Mouse (Mus musculus): ENCODE results near the gene Ank3. TPM values are rescaled to one million over a fixed set of nuclear protein-coding genes. Genes with fewer than 3 reads are reported as not detected.

The Ank3 gene
- total and polyA plus RNA-seq, 2 experiments from 2014 or later = 23.4 to 64.7 TPM

- H3K9ac ChIP-seq (replicated peaks; ENCODE audit: low read depth, low read length) = no peak overlapping the region
- no peak for DNase-seq (ENCODE audit: low spot score)
- no peak overlapping the region for H3K27ac ChIP-seq (ENCODE audit: low read depth)
- H3K9me3 ChIP-seq (replicated peaks; ENCODE audit: control insufficient read depth, low read length) = no peaks in the 10 kb centered on the region
- no peaks in the 10 kb centered on the region for H3K36me3 ChIP-seq (replicated peaks; ENCODE audit: control insufficient read depth, insufficient read depth, low read length)
- 70% methylated on average over 11 of the region's 11 CpGs for WGBS
- H3K4me1 ChIP-seq (ENCODE audit: control insufficient read depth, insufficient read depth) = peaks cover 16% of the 10 kb centered on the region
- TF ChIP-seq CTCF (IDR thresholded peaks at IDR 0.05; ENCODE audit: low read depth) (no peak), EP300 (IDR thresholded peaks at IDR 0.05; ENCODE audit: low read depth) (no peak)
- H3K4me3 ChIP-seq (ENCODE audit: low read depth, low read length) = no peak overlapping the region
- H3K4me2 ChIP-seq (ENCODE audit: low read depth, low read length) = no peak overlapping the region
- ATAC-seq (ENCODE audit: insufficient read depth, low read depth) = no peak; the same call in 1 of the 2 replicates
- H3K27me3 ChIP-seq (ENCODE audit: control insufficient read depth, insufficient read depth, low read length) = no peaks in the 10 kb centered on the region
Measured at GRCm38 (mm10) chr10:69707844-69708550, 309.4 kb downstream of the Ank3 start.

DNA sequence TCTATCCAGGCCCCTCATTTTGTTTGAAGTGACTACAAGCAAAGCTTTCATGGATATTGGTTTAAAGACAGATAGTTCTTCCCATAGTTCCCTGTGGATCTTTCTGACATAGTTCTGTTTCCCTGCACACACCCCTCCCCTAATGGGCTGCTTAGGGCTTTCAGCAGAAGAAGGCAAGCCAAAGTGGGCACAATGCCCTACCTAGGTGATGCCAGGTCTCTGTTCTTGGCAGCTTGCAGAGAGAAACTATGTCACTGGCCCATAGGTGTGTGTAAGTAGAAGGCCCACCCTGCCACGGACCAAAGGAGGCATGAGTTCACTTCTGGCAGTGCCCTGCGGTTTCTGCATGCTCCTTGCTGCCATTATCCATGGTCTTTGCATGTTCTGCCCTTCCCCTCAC lies 311.1 kb downstream of the Ank3 start:
- Histone ChIP-seq H3K36me3 (replicated peaks; ENCODE audit: control insufficient read depth, insufficient read depth, low read length) (no peaks in the 10 kb centered on the region), H3K27ac (ENCODE audit: low read depth) (no peak overlapping the region), H3K4me3 (ENCODE audit: low read depth, low read length) (no peak overlapping the region), H3K4me1 (ENCODE audit: control insufficient read depth, insufficient read depth) (peaks cover 16% of the 10 kb centered on the region), H3K9me3 (replicated peaks; ENCODE audit: control insufficient read depth, low read length) (no peaks in the 10 kb centered on the region), H3K4me2 (ENCODE audit: low read depth, low read length) (no peak overlapping the region), H3K27me3 (ENCODE audit: control insufficient read depth, insufficient read depth, low read length) (no peaks in the 10 kb centered on the region), H3K9ac (replicated peaks; ENCODE audit: low read depth, low read length) (no peak overlapping the region)
- 79% methylated on average over 2 of the region's 2 CpGs for WGBS
- ATAC-seq (ENCODE audit: insufficient read depth, low read depth) (no peak), DNase-seq (ENCODE audit: low spot score) (no peak)
- TF ChIP-seq EP300 (IDR thresholded peaks at IDR 0.05; ENCODE audit: low read depth) (no peak), CTCF (IDR thresholded peaks at IDR 0.05; ENCODE audit: low read depth) (no peak)

GRCm38 (mm10) chr10:69710802-69711201 lies 312.2 kb downstream of the Ank3 start:
- 70% methylated on average over 5 of the region's 5 CpGs for WGBS
- TF ChIP-seq EP300 (IDR thresholded peaks at IDR 0.05; ENCODE audit: low read depth) (no peak), CTCF (IDR thresholded peaks at IDR 0.05; ENCODE audit: low read depth) (no peak)
- Histone ChIP-seq H3K4me3 (ENCODE audit: low read depth, low read length) (no peak overlapping the region), H3K4me1 (ENCODE audit: control insufficient read depth, insufficient read depth) (peaks cover 16% of the 10 kb centered on the region), H3K27ac (ENCODE audit: low read depth) (no peak overlapping the region), H3K27me3 (ENCODE audit: control insufficient read depth, insufficient read depth, low read length) (no peaks in the 10 kb centered on the region), H3K36me3 (replicated peaks; ENCODE audit: control insufficient read depth, insufficient read depth, low read length) (no peaks in the 10 kb centered on the region), H3K4me2 (ENCODE audit: low read depth, low read length) (no peak overlapping the region), H3K9ac (replicated peaks; ENCODE audit: low read depth, low read length) (no peak overlapping the region), H3K9me3 (replicated peaks; ENCODE audit: control insufficient read depth, low read length) (no peaks in the 10 kb centered on the region)
- ATAC-seq (ENCODE audit: insufficient read depth, low read depth) (no peak), DNase-seq (ENCODE audit: low spot score) (no peak)

DNA sequence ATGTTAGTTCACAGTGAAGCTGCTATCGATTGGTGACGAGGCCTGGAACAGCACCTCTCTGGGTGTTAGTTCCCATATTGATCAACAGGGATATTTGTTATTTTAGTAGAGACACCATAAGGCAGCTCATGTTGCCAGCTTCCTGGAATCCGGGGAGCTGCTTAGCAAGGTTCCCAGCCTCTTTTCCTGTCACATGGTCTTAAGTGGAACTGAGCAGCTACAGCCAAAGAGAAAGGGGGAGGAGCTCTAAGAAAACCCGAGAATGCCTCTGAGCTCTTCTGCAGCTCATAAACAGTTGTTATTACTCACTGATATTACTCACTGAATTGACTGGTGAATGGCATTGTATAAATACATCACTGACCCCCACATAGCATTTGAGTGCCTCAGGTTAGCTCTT lies 318.3 kb downstream of the Ank3 start:
- no peak for ATAC-seq (ENCODE audit: insufficient read depth, low read depth)

DNA sequence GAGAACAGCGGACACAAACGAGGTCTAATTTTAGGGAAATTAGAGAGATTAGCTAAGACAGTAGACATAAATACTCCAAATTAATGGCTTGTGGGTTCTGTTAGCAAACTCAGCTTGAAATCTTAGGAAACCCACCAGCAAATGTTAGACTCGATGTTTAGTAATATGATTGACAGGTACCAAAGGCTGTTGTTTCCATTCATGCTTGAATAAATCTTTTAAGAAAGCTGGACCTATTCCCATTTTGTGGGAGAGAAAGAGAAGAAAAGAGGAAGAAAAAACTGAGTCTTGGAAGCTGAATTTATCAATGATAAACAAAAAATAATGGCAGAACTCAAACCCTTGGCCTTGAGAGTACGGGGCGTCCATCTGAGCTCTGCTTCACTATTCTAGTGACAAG lies 320.8 kb downstream of the Ank3 start:
- Histone ChIP-seq H3K4me3 (ENCODE audit: low read depth, low read length) (no peak overlapping the region), H3K4me1 (ENCODE audit: control insufficient read depth, insufficient read depth) (peaks cover 6% of the 10 kb centered on the region; the same call in 1 of the 2 replicates), H3K4me2 (ENCODE audit: low read depth, low read length) (no peak overlapping the region), H3K9ac (replicated peaks; ENCODE audit: low read depth, low read length) (no peak overlapping the region), H3K27me3 (ENCODE audit: control insufficient read depth, insufficient read depth, low read length) (no peaks in the 10 kb centered on the region), H3K9me3 (replicated peaks; ENCODE audit: control insufficient read depth, low read length) (no peaks in the 10 kb centered on the region), H3K36me3 (replicated peaks; ENCODE audit: control insufficient read depth, insufficient read depth, low read length) (no peaks in the 10 kb centered on the region), H3K27ac (ENCODE audit: low read depth) (no peak overlapping the region)
- DNase-seq (ENCODE audit: low spot score) (no peak), ATAC-seq (ENCODE audit: insufficient read depth, low read depth) (no peak)
- WGBS = 85% methylated on average over 5 of the region's 5 CpGs
- TF ChIP-seq CTCF (IDR thresholded peaks at IDR 0.05; ENCODE audit: low read depth) (no peak), EP300 (IDR thresholded peaks at IDR 0.05; ENCODE audit: low read depth) (no peak)

More for the DNA sequence above, 318.3 kb downstream of the Ank3 start:
- no peak overlapping the region for H3K4me2 ChIP-seq (ENCODE audit: low read depth, low read length)
- WGBS = 62% methylated on average over 4 of the region's 4 CpGs
- no peak overlapping the region for H3K9ac ChIP-seq (replicated peaks; ENCODE audit: low read depth, low read length)
- H3K4me1 ChIP-seq (ENCODE audit: control insufficient read depth, insufficient read depth) = peaks cover 6% of the 10 kb centered on the region; the same call in 1 of the 2 replicates
- no peak for TF ChIP-seq EP300 (IDR thresholded peaks at IDR 0.05; ENCODE audit: low read depth)
- H3K4me3 ChIP-seq (ENCODE audit: low read depth, low read length) = no peak overlapping the region
- H3K27ac ChIP-seq (ENCODE audit: low read depth) = no peak overlapping the region
- H3K9me3 ChIP-seq (replicated peaks; ENCODE audit: control insufficient read depth, low read length) = no peaks in the 10 kb centered on the region
- no peaks in the 10 kb centered on the region for H3K27me3 ChIP-seq (ENCODE audit: control insufficient read depth, insufficient read depth, low read length)
- DNase-seq (ENCODE audit: low spot score) = no peak
- H3K36me3 ChIP-seq (replicated peaks; ENCODE audit: control insufficient read depth, insufficient read depth, low read length) = no peaks in the 10 kb centered on the region
